Mouse (Mus musculus) ES-E14 (cell line): ENCODE measurements around the gene Galnt17. TPM values are rescaled to one million over a fixed set of nuclear protein-coding genes. Genes with fewer than 3 reads are reported as not detected.

Source experiments
- DNase-seq: peaks from one replicate; pipeline ENCODE4 v3.0.0-alpha.2; 2013; ENCODE audit warnings: low read depth, low spot score
- H3K27ac ChIP-seq: 2 replicates; pipeline ENCODE4 v1.5.1; 2012; ENCODE audit warnings: low read depth, mild to moderate bottlenecking, low read length, moderate library complexity, mixed read lengths; ENCODE audit not compliant: poor library complexity, insufficient read depth, severe bottlenecking
- H3K36me3 ChIP-seq: 2 replicates; pipeline ENCODE4 v1.6.1; 2012; ENCODE audit warnings: mild to moderate bottlenecking, low read length, moderate library complexity, mixed read lengths; ENCODE audit not compliant: control insufficient read depth, poor library complexity, insufficient read depth, severe bottlenecking
- H3K4me1 ChIP-seq, 2 experiments: fragments of 150-350 bp in 1 of 2; sonication (generic) in 1 of 2; 2 replicates each; pipeline ENCODE4 v1.6.1; 2012; ENCODE audit warnings: low read length in 2 of 2, mild to moderate bottlenecking in 1 of 2, mixed read lengths in 1 of 2; ENCODE audit not compliant: control insufficient read depth in 2 of 2, insufficient read depth in 2 of 2, poor library complexity in 1 of 2
- H3K4me3 ChIP-seq, 2 experiments: fragments of 150-350 bp in 1 of 2; sonication (generic) in 1 of 2; 2 replicates each; pipeline ENCODE4 v1.5.1; 2012; ENCODE audit warnings: low read length in 2 of 2, low read depth in 1 of 2, mild to moderate bottlenecking in 1 of 2, mixed read lengths in 1 of 2; ENCODE audit not compliant: insufficient read depth in 1 of 2, poor library complexity in 1 of 2, severe bottlenecking in 1 of 2
- H3K9ac ChIP-seq: 2 replicates; pipeline ENCODE4 v1.6.1; 2012; ENCODE audit warnings: low read depth, mild to moderate bottlenecking, low read length, mixed read lengths; ENCODE audit not compliant: poor library complexity, insufficient read depth, severe bottlenecking
- H3K9me3 ChIP-seq: fragments of 150-350 bp; sonication (generic); 2 replicates; pipeline ENCODE4 v1.6.1; 2012; ENCODE audit warnings: low read depth, mild to moderate bottlenecking, low read length; ENCODE audit not compliant: control insufficient read depth, insufficient read depth
- CHD2 ChIP-seq: IDR thresholded peaks from 2 replicates; pipeline ENCODE4 v1.6.1; 2014; ENCODE audit warnings: mild to moderate bottlenecking, low read depth, low read length, inconsistent platforms
- HCFC1 ChIP-seq: IDR thresholded peaks from 2 replicates; pipeline ENCODE4 v1.6.1; 2012; ENCODE audit warnings: low read length, inconsistent platforms, borderline replicate concordance; ENCODE audit not compliant: insufficient read depth
- MAFK ChIP-seq: IDR thresholded peaks from 2 replicates; pipeline ENCODE4 v1.6.1; 2014; ENCODE audit warnings: mild to moderate bottlenecking, low read depth, low read length, inconsistent platforms; ENCODE audit not compliant: insufficient read depth
- ZC3H11A ChIP-seq: IDR thresholded peaks from 2 replicates; pipeline ENCODE4 v1.6.1; 2012; ENCODE audit warnings: low read depth, mild to moderate bottlenecking, inconsistent platforms, low read length, borderline replicate concordance
- ZNF384 ChIP-seq: IDR thresholded peaks from 2 replicates; pipeline ENCODE4 v1.6.1; 2012; ENCODE audit warnings: low read depth, low read length, inconsistent platforms
- in situ Hi-C, 2 experiments: fragments of 600-800 bp; cut with MboI; formaldehyde crosslinking; loops; one replicate each; pipeline ENCODE4 v1.15.1; 2025; ENCODE audit warnings: low sequenced_read_pairs in 2 of 2, inconsistent platforms in 1 of 2; ENCODE audit not compliant: unreplicated experiment in 2 of 2
- total RNA-seq: library from RNA; depleted of rRNA; stranded (reverse); fragments of 300-350 nt; gene quantifications from 2 replicates; pipeline ENCODE4 v1.2.3, GENCODE M21; 2012

The Galnt17 gene
- total RNA-seq, 1 experiment = 2.2 TPM

- in situ Hi-C loops = loop anchor here in 1 of 2 experiments (10.0 kb wide), 1 partner anchor 409 kb away; no protein-coding TSS in a partner anchor
- DNase-seq = no peak
- TF ChIP-seq ZC3H11A = no peak
- TF ChIP-seq ZNF384 = no peak
- TF ChIP-seq HCFC1 = no peak
- no peak for TF ChIP-seq CHD2
- TF ChIP-seq MAFK = no peak
- Histone ChIP-seq H3K27ac (no peak overlapping the region), H3K9me3 (no peaks in the 10 kb centered on the region), H3K9ac (no peak overlapping the region), H3K4me1 (no peaks in the 10 kb centered on the region; a peak in 1 of 4 replicates), H3K36me3 (no peaks in the 10 kb centered on the region), H3K4me3 (no peak overlapping the region)
These were observed 293.0 kb downstream of the Galnt17 start for GRCm38 (mm10) chr5:131015341-131015740.

DNA sequence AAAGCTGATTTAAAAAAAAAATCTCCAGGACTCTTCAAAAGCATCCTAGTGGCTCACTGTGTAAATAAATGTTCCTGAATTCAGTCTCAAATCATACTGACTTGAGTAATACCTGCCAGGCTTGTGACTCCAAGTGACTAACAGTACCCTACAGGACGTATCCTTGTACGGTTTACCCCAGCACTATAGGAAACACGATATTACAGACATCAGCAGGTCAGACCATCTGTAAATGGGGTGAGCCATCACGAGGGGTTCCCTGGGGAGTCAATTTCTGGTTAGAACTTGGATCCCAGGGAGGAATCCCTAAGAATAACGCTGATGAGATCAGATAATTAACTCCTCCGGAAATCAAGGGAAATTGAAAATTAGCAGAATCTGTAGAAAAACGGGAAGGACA is 294.5 kb downstream of the Galnt17 start:
- in situ Hi-C loops = loop anchor here in 1 of 2 experiments (10.0 kb wide), 1 partner anchor 411 kb away; no protein-coding TSS in a partner anchor
- no peaks in the 10 kb centered on the region for H3K36me3 ChIP-seq
- TF ChIP-seq CHD2 = no peak
- TF ChIP-seq ZNF384 = no peak
- no peak for TF ChIP-seq HCFC1
- no peak for TF ChIP-seq ZC3H11A
- TF ChIP-seq MAFK = no peak

GRCm38 (mm10) chr5:131013101-131013500 is 295.2 kb downstream of the Galnt17 start:
- H3K4me3 ChIP-seq = no peak overlapping the region
- TF ChIP-seq HCFC1 = no peak
- TF ChIP-seq ZC3H11A = no peak
- no peak for TF ChIP-seq MAFK
- TF ChIP-seq ZNF384 = no peak
- no peak for TF ChIP-seq CHD2
- in situ Hi-C loops = loop anchor here in 1 of 2 experiments (10.0 kb wide), 1 partner anchor 412 kb away; no protein-coding TSS in a partner anchor
- no peak overlapping the region for H3K27ac ChIP-seq
- DNase-seq = peak; percentile 30
- no peaks in the 10 kb centered on the region for H3K36me3 ChIP-seq
- no peaks in the 10 kb centered on the region for H3K9me3 ChIP-seq
- H3K4me1 ChIP-seq = no peaks in the 10 kb centered on the region; a peak in 2 of 4 replicates
- H3K9ac ChIP-seq = no peak overlapping the region

More for the DNA sequence above, 294.5 kb downstream of the Galnt17 start:
- Histone ChIP-seq H3K4me3 (no peak overlapping the region), H3K9ac (no peak overlapping the region), H3K4me1 (no peaks in the 10 kb centered on the region; a peak in 2 of 4 replicates), H3K9me3 (no peaks in the 10 kb centered on the region), H3K27ac (no peak overlapping the region)
- DNase-seq = no peak

DNA sequence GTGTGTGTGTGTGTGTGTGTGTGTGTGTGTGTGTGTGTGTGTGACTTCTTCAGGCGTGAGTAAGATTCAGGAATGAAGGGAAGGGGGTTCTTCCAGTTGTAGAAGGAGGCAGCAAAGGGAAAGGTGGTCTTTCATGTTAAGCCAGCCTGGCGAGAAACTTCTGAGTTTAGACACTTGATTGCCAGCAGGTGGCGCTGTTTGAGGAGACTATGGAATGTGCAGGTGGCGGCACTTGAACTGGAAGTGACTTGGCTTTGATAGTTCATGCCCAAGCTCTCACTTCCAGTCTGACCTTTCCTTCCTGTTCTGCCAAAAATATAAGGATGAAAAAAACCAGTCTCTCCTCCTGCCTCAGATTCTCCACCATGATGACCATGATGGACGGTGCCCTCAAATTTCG is 298.8 kb downstream of the Galnt17 start:
- in situ Hi-C loops = no loop called here
- Histone ChIP-seq H3K4me1 (no peaks in the 10 kb centered on the region; a peak in 2 of 4 replicates), H3K9me3 (no peaks in the 10 kb centered on the region), H3K36me3 (no peaks in the 10 kb centered on the region), H3K27ac (no peak overlapping the region), H3K4me3 (no peak overlapping the region), H3K9ac (no peak overlapping the region)
- peak; percentile 73 for DNase-seq
- TF ChIP-seq CHD2 (no peak), ZC3H11A (peak; percentile 19; the same call in 1 of the 2 replicates)

- no peaks in the 10 kb centered on the region; a peak in 2 of 4 replicates for H3K4me1 ChIP-seq
- H3K27ac ChIP-seq = no peak overlapping the region
- no peaks in the 10 kb centered on the region for H3K36me3 ChIP-seq
- DNase-seq = no peak
- no peaks in the 10 kb centered on the region for H3K9me3 ChIP-seq
- no peak for TF ChIP-seq ZC3H11A
- TF ChIP-seq HCFC1 = no peak
- TF ChIP-seq ZNF384 = no peak
- no peak for TF ChIP-seq MAFK
- TF ChIP-seq CHD2 = no peak
- in situ Hi-C loops = no loop called here
- H3K4me3 ChIP-seq = no peak overlapping the region
- no peak overlapping the region for H3K9ac ChIP-seq
These were observed 299.8 kb downstream of the Galnt17 start for GRCm38 (mm10) chr5:131008507-131008906.
